Mouse (Mus musculus): ENCODE measurements at regions not wholly inside any gene's neighbourhood (a gene's known extent, or its start where the extent isn't known, plus 50 kb on each side); places are given as distances from the start of the nearest gene placed in this dataset.
A peak's percentile ranks its signal among the peaks of the same experiment; 100 is the strongest.

DNA sequence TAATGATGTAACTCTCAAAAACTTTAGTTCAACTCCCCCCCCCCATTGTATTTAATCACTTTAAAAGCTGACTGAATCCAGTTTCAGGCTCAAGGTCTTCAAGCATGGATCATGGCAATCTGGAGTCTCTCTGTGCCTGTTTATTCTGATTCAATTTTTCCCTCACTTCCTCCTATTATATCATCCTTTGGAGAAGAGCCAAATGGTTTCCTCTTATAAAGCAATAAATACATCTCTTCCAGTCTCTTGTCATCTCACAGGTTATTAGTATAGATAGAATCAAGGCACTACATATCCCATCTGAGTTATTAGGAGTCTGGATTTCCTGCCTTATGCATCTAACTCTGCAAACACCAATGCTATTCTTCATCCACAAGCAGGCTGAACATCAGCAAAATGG is 530.2 kb upstream of the Pdcd1 start:
- no peak for DNase-seq (ENCODE audit: low spot score)

DNA sequence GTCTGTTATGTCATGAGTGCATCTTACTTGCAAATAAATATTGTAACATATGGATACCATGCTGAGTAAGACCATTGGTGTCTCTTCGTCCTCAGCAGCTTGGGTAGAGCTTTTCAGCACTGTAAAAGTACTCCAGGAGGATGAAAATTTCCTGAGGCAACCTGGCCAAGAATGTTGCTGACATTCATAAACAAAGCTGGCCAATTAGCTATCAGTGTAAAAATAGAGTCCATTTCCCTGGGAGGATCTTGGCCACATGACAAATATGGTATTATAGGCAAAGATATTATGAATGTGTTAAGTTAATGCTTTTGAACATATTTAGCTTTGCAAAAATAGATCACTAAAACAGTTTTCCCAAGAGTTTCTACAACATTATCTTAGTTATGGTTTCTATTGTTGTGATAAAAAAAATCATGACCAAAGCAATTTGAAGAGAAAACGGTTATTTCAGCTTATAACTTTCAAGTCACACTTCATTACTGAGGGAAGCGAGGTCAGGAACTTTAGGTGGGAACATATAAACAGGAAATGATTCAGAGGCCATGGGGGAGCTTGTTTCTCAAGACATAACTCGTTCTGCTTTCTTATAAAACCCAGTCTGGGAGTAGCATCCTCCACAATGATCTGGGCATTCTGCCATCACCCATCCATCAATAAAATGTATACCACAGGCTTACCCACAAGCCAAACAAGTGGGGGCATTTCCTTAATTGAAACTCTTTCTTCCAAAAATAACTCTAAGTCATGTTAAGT is 529.5 kb upstream of the Pdcd1 start:
- no peak for DNase-seq (ENCODE audit: low spot score)

DNA sequence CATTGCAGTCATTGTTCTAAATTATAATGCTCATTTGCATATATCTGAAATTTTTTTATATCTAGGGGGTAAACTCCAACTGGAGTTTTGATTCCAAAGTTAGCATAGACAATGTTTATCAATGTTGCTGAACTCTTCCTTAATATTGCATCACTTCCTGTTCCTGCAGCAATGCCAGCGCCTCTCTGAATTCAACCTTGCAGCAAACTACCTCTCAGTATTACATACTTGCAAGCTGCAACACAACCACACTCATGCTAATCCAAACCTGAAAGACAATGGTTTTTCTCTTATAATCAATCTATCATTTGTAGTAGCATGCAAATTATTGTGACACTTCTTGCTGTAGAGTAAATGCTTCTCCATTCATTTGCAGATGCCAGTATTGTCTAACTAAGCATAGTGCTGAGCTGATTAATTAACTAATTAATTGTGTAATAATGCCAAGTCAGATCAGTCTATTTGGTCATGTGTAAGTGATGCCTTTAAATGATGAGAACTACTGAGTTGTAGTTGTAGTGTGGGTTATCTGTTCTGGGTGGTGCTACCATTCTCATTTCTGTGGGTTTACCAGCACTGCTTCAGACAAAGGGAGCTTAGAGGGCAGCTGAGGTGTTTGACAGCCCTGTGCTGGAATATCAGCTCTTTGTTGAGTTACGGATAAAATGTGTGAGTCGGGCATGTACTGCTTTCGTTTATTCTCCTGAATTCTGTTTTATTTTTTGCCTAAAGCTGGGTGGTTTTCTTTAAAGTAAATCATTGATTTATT is 480.6 kb upstream of the Pdcd1 start:
- DNase-seq (ENCODE audit: low spot score), result no peak

DNA sequence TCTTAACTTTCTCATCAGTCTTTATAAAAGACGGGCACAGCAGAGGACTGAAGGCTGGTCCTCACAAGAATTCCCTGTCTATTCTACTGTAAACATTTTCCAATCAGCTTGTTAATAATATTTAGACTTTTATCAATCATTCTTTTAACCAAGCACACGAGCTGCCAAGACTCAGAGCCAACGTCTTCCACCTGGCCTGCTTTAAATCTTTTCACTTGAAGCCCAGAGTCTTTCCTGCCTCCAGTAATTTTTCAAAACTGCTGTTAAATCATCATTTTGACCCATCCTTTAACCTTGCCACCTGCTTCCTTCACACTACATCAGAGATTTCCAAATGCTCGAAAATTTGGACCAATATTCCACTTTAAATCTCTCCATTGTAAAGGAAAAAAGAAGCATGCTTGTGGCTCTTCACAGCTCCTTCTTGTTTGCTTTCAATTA is 451.7 kb upstream of the Pdcd1 start:
- DNase-seq (ENCODE audit: low spot score), result no peak

- no peak for DNase-seq (ENCODE audit: low spot score)
Measured at GRCm38 (mm10) chr1:94503379-94504079, 451.2 kb upstream of the Pdcd1 start.

DNA sequence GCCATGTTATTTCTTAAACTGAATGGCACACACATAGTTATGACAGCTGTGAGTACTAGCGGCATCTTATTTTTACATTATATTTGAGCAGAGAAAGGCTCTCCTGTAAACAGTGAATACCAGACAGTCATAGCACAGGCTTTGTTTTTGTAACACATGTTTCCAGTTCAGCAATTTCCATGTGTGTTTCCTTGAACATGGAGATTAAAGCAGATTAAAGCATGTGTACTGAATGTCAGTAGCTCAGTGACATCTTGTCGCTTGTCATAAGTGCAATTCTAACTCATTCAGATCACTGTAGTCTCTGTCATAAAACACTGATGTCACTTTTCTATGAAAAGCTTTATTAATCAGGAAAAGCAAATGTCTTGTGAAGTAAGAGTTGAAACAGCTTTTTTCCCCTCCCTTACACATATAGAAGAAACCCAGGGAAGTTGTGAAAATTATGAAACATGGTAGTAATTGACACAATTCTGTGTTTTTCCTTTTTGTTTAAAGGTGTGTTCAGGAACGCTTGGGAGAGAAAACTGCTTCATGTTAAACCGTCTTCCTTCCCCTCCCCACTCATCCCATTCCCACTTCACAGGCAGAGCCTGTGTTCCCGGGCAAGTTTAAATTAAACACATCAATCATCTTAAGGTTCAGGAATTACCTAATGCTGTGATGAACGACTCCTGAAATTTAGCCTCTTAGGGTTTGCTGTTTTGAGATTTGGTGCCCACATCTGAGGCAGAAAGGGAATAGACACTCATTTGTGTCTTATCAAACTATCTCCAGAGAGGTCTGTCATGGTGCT is 449.9 kb upstream of the Pdcd1 start:
- DNase-seq (ENCODE audit: low spot score), result no peak

- DNase-seq (ENCODE audit: low spot score), result no peak
Measured at GRCm38 (mm10) chr1:94496992-94497391, 444.6 kb upstream of the Pdcd1 start.

GRCm38 (mm10) chr1:94496341-94496740 is 444.0 kb upstream of the Pdcd1 start:
- no peak for DNase-seq (ENCODE audit: low spot score)

GRCm38 (mm10) chr1:94487062-94487461 is 434.7 kb upstream of the Pdcd1 start:
- no peak for DNase-seq (ENCODE audit: low spot score)

DNA sequence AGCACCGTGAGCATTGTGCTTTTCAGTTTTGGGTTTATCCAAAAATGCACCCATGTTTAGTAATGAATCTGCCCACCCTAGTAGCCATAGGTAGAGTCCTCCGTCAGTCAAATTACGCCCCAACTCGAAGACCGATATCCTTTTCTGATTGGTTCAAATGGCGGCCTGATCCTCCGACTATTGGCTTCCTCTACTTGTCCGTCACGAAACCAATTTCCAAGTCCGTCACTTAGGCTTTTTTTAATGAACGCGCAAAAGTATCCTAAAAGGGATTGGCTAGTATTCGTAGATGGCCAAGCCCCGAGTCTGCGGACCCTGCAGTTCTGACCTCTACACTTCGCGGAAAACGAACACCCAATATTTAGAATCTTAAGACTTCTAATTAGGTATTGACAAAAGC is 417.5 kb upstream of the Pdcd1 start:
- DNase-seq (ENCODE audit: low spot score), result peak; percentile 36

DNA sequence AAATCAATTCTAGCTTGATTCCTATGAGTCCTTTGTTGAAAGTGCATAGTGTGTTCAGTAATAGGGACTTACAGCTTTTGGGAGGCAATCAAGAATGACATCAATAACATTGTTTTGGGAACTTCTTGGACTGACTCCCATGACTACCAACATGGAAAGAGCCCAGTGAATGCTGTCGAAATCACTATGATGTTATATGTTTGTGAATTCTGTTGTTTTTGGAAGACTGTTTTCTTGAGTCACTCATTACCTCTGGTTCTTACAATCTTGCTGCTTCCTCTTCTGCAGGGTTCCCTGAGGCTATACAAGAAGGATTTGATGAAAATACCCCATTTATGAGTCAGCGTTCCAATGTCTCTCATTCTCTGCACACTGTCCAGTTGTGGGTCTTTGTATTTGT is 371.4 kb upstream of the Pdcd1 start:
- DNase-seq (ENCODE audit: low spot score), result no peak

GRCm38 (mm10) chr1:94413043-94413442 is 360.7 kb upstream of the Pdcd1 start:
- no peak for DNase-seq (ENCODE audit: low spot score)

DNA sequence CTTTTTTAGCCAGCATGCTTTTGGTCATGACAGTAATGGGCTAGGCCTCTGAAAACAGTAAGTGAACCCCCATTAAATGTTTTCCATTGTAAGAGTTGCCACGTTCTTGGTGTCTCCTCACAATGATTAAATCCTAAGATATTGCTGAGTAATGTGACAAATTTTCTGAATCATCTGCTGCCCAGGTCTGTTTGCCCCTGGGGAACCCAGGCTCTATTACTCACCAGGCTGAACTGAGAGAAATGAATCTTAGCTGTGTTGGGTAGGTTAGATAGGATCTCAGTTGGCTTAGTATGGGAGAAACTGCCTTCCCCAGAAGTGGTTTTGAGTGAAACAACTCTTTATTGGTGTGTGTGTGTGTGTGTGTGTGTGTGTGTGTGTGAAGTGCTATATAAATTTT is 314.3 kb upstream of the Pdcd1 start:
- DNase-seq (ENCODE audit: low spot score), result no peak

- no peak for DNase-seq (ENCODE audit: low spot score)
Measured at GRCm38 (mm10) chr1:94356996-94357395, 304.6 kb upstream of the Pdcd1 start.

GRCm38 (mm10) chr1:94355873-94356272 is 303.5 kb upstream of the Pdcd1 start:
- DNase-seq (ENCODE audit: low spot score), result no peak

DNA sequence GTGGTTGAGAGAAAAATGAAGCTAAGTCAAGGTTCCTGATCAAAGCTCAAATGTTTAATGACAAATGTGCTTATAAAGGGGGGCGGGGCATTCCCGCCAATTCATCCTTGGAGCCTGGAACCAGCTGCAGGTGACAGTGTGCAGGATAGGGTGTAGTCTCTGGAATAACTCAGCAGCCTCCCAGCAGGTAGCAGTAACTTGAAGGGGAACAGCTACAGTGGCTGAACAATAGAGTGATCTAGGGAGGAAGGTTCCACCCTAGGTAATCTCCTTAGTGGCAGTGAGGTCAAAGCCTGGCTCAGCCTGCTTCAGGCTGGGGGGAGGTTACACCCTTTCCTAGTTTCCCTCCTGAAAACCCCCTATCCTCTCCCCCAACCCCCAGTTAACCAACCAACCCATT is 290.2 kb upstream of the Pdcd1 start:
- no peak for DNase-seq (ENCODE audit: low spot score)

DNA sequence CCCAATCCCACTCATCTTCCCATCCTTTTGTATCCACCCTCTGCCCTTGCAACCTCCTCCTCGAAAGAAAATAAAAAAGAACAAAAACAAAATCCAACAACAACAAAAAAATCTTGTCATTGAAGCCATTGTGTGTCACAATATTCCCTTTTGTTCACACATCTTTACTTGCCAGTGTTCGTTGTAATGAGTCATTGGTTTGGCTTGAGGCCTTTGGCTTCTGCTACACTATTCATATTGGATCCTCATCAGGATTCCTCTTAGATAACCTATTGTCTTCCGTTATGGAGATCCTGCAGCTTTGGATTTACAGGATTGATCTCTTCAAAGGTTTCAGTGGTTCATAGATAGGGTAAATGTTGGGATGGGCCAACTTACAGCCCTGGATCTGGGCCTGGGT is 288.9 kb upstream of the Pdcd1 start:
- no peak for DNase-seq (ENCODE audit: low spot score)

- no peak for DNase-seq (ENCODE audit: low spot score)
Measured at GRCm38 (mm10) chr1:94318029-94318428, 265.7 kb upstream of the Pdcd1 start.

DNA sequence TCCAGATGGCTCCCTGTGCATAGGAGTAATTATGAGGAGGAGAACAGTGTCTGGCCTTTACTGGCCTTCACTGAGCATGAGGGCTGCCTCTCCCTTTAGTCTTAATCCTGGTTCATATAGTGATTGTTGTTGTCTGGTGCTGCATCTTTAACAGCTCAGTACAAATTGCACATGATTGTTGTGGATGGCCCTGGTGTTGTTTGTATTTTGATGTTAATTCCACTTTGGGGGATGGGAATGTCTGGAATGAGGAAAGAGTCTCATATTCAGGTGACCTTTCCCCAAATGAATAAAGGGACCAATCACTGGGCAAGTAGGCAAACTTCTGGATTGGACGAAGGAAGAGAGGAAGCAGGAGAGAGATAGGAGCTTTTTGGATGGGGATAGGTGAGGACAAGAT is 246.0 kb upstream of the Pdcd1 start:
- DNase-seq (ENCODE audit: low spot score), result no peak

- no peak for DNase-seq (ENCODE audit: low spot score)
Measured at GRCm38 (mm10) chr1:94272569-94272968, 220.2 kb upstream of the Pdcd1 start.

GRCm38 (mm10) chr1:94263313-94263712 is 211.0 kb upstream of the Pdcd1 start:
- DNase-seq (ENCODE audit: low spot score), result no peak

DNA sequence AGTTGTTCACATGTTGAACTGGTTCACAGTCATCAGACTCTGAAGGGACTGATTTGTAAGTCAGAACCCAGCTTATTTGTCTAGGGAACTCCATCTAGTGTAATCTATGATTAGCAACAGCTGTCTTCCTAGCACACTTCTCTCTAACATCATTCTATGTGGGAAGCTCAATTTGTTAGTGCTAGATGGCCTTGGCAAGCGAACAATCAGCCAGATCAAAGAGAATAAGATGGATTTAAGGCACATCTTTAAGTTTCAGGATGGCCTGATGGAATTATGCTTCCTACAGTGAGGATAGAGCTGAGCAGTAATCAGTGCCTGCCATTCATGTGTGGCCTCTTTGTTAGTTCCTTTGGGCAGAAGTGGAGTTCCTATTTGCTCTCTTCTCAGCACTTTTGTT is 183.1 kb upstream of the Pdcd1 start:
- no peak for DNase-seq (ENCODE audit: low spot score)
